In genomic region chr14:47495951-47496350, GRCm38 (mm10) we compare ENCODE assay signal across 15 mouse cellular contexts.
"Had no signal": no experiment of that assay in that cellular context is flagged by ENCODE, and none has a peak within 500 bp of the region (broad histone marks: within the 10 kb centered on the region; RNA-seq: fewer than 3 reads in every experiment).

No protein-coding gene starts in this region.

- H3K36me3 ChIP-seq: limb, embryonic 12.5 days; midbrain, embryonic 12.5 days; neural tube, embryonic 13.5 days had no signal

- H3K4me3 ChIP-seq: hindbrain, embryonic 13.5 days; limb, embryonic 12.5 days; midbrain, embryonic 12.5 days; neural tube, embryonic 13.5 days had no signal

- H3K4me2 ChIP-seq: hindbrain, embryonic 13.5 days; limb, embryonic 12.5 days; lung, embryonic 14.5 days; midbrain, embryonic 12.5 days; neural tube, embryonic 13.5 days had no signal

- H3K27me3 ChIP-seq: hindbrain, embryonic 13.5 days; limb, embryonic 12.5 days; midbrain, embryonic 12.5 days; neural tube, embryonic 13.5 days had no signal

- H3K9ac ChIP-seq: hindbrain, embryonic 13.5 days; limb, embryonic 12.5 days; lung, embryonic 14.5 days; midbrain, embryonic 12.5 days; neural tube, embryonic 13.5 days had no signal

- H3K9me3 ChIP-seq: hindbrain, embryonic 13.5 days; limb, embryonic 12.5 days; midbrain, embryonic 12.5 days; neural tube, embryonic 13.5 days had no signal

- DNase-seq: kidney, adult 11 months; layer of hippocampus, adult 9-11 months; lung, embryonic 14.5 days; lung, postnatal 10 days; retina, postnatal 1 day; right cerebral cortex, postnatal 4 days; thymus, adult 18-20 months; thymus, postnatal 14 days had no signal

- ATAC-seq: hindbrain, postnatal 0 days; midbrain, embryonic 16.5 days had no signal

- H3K27ac ChIP-seq: hindbrain, embryonic 13.5 days; hindbrain, postnatal 0 days; limb, embryonic 12.5 days; macrophage; midbrain, embryonic 12.5 days; neural tube, embryonic 13.5 days had no signal

- H3K4me1 ChIP-seq: hindbrain, embryonic 13.5 days; midbrain, embryonic 12.5 days; neural tube, embryonic 13.5 days had no signal
